Mouse (Mus musculus) stomach, postnatal 0 days (tissue): ENCODE data around the gene Cutal.

ENCODE experiments used
- CTCF ChIP-seq: IDR thresholded peaks from 2 replicates; pipeline ENCODE4 v1.5.1; 2016; ENCODE audit warnings: antibody characterized with exemption, low read depth, mild to moderate bottlenecking, moderate library complexity
- EP300 ChIP-seq: optimal IDR thresholded peaks from 2 replicates; pipeline ENCODE3; 2016; ENCODE audit warnings: antibody characterized with exemption

DNA sequence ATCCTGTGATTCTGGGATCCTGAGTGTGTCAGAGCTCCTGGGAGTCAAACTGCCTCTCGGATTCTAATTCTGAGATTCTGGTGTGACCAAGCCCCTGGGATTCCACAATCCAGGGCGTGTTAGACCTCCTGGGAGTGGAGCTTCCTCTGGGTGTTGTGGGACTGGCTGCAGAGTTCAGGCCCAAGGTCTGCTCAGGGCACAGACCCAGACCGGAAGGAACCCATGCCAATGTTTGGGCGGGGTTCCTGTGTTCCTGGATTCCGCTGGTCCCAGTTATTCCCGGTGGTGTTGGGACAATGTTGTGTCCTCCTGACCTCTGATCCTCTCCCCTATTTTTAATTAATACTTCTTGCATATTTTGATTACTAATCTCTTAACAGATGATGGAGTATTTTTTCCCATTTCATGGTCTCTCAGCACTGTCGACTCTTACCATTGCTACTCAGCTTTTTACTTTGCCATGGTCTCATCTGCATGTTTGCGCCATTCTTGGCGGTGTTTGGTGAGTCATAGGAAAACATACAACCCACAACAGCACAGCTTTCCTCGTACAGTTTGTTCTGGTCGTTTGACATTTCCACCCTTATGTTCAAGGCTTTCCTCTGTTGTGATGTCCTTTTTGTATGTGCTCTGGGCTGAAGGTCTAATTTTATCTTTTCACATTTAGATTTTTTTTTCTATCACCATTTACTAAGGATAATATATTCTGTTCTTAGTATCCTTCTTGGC, 30.8 kb upstream of the Cutal start:
- TF ChIP-seq CTCF (no peak), EP300 (no peak)
